Mouse (Mus musculus) heart, postnatal 36 days (tissue): ENCODE measurements around the gene Lhpp. TPM values are rescaled to one million over a fixed set of nuclear protein-coding genes. Genes with fewer than 3 reads are reported as not detected.
"Not testable (repeated sequence)": the region's sequence is repeated elsewhere in the genome, so short reads cannot be mapped to it uniquely, and the experiment has no call there.

Experiments used
- DNase-seq, 2 experiments: peaks; one replicate each; pipeline ENCODE4 v3.0.0; 2021 to 2022
- intact Hi-C: fragments of 180-260 bp; cut with DNase I; formaldehyde crosslinking; loops from one replicate; pipeline ENCODE4 v1.15.1; 2025
- total RNA-seq, 2 experiments: library from RNA; stranded (reverse); gene quantifications; 2 replicates each; pipeline ENCODE4 v1.2.3; 2021

The Lhpp gene
- total RNA-seq, 2 experiments from 2014 or later = 14.2 to 15.0 TPM

DNA sequence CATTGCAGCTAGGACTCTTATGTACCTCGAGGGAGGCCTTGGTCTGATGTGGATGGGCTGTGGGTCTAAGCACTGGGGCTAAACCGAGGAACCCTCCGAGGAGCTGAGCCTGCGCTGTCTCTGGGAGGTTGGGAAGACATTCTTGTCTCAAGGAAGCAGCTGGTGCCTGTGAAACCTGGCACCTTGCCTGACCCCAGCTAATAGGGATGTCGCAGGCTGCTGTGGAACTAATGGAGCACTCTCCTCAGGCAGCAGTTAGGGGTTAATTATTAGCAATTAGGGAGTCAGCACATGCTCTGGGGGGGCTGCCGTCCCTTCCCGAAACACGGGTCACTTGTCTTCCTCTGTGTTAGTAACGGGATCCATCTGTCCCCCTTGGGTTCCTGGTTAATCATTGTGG is 30.5 kb downstream of the Lhpp start:
- intact Hi-C loops = no loop called here
- no peak for DNase-seq

DNA sequence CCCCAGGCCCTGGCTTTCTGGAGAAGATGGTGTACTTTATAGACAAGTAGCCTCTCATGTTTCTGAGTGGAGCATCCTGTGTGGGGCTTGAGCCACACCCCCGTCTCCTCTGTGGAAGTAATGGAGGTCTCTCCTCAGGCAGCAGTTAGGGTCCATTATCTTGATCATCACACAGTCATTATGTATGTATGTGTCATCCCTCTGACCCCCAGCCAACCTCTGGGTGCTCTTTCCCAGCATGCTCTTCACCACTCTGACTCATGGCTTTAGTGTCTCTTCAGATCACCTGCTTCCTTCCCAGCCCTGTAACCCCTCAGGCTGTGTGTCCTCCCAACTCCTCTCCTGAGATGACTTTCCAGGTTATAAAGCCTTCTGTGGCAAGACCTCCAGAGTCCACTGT is 31.2 kb downstream of the Lhpp start:
- intact Hi-C loops = no loop called here
- DNase-seq = no peak

DNA sequence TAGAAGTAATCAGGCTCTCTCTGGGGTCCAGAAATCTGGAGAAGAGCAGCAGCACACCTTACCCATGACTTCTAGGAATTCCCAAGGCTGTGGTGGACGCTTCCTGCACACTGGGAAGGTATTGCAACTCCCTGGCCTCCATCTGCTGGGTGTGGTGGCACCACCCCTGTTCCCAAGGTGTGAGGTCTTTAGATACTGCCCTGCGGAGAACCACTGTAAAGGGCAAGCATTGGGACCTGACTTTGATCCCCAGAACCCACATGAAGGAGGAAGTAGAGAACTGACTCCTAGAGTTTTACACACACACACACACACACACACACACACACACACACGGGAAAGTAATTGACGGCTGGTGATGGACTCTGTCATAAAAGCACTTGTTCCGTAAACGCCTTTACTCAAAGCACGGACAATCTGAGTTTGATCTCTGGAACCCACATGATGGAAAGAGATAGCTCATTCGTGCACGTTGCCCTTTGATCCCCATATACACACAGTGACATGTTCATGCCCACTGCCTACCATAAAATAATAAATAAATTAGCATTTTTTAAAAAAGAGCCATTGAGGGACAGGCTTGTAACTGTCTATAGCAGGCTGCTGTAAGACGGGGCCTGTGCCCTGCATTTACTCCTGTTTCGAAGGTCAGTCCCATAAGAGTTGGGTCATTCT is 34.3 kb downstream of the Lhpp start:
- intact Hi-C loops = no loop called here
- DNase-seq = no peak

DNA sequence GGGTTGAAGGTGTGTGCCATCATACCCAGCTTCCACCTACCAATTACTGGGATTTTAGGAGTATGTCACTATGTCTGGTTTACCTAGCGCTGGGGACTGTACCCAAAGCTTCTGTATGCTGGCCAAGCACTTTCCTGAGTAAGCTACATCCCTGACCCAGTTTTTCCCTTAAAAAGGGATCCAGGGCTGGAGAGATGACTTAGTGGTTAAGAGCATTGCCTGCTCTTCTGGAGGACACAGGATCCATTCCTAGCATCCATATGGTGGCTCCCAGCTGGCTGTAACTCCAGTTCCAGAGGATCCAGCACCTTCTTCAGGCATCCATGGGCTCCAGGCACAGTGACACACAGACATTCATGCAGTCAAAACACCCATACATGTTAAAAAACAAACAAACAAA is 36.1 kb downstream of the Lhpp start:
- intact Hi-C loops = no loop called here

DNA sequence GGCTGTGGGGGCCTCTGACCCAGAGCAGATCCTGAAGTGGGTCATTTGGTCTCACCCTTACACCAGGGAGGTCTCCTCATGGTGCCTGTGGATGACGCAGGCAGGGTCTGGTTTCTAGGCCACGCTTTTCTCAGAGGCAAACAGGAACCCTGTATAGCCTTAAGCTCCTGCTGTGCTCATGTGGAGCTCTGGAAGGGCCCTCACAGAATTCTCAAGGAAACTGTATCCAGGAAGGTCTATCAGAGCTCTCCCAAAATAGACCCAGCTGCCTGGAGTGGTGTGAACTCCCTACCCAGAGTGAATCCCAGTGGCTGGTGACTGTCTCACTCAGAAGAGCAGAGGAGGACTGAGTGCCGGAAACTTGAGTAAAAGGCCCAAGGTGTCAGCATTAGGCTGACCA is 44.0 kb downstream of the Lhpp start:
- DNase-seq = no peak
- intact Hi-C loops = loop anchor here (10.0 kb wide), 2 partner anchors 470 to 980 kb away; partner anchors contain the start of genes Ctbp2, Edrf1 and Fgfr2

More for the DNA sequence above, 36.1 kb downstream of the Lhpp start:
- no peak for DNase-seq

DNA sequence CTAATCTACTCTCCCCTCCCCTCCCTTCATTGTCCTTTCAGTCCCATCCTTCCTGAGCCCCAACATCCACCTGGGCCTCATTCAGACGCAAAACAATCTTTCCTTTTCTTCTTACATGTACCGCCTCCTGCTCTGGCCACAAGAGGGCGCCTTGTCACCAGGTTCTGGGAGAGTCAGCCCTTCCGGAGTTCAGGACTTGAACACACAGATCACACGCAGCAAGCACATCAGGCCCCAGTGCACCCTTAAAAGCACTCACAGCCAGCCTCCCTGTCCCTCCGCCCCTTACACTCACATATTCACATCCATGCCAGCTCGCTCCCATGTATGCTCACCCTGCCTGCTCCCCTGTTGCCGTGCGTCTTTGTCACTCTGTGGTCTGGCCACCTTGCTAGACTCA is 45.6 kb downstream of the Lhpp start:
- peak; percentile 86 to 92 for DNase-seq
- intact Hi-C loops = loop anchor here (1.0 to 10.0 kb wide), 9 partner anchors 18 to 979 kb away; partner anchors contain the start of genes Abraxas2, Ctbp2, Edrf1 and Fgfr2

DNA sequence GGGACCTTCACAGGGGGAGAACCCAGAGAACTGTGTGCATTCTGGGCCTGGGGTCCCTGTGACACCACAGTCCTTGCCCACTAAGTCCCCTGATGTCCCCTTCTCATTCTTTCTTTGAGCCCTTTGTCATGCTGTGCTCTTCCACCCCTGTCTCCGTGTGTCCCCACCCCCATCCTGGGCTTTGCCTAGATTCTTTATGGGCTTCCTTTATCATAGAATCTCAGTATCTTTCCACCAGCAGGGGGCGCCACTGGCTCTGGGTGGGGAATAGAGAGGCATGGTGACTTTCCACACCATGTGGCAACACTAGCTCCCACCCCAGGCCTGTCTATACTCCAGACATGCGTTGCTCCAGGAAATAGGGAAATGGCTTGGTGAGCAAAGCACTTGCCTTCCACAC is 46.1 kb downstream of the Lhpp start:
- DNase-seq = peak; percentile 93 to 97

DNA sequence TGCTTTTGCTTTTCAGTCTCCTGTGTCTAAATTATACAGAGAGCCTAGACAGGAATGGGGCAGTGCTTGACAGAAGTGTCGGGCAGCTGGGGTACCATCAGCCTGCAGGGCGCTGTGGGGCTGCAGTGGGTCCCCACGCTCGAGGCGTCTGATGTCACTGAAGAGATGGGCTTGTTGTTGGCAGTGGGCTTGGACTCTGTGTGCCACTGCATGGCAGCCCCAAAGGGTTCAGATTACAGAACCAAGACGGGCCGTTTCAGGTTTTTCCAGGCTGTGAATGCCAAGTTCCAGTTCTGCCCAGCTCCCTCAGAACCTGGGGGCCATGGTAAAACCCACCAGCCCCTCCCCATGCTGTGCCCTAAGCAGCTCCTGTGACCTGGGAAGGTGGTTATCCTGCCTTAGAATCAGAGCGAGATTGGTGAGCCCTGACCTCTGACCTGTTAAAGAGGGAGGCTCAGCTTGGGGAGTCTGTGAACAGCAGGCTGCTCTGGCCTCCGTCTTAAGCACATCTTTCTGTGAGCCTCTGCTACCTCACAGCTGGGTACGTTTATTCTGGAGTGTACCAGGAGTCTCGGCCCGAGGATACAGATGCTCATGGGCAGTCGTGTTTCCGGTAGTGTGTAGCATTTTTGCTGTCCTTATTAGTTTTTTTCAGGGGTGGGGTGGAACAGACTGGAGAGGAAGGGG is 47.1 kb downstream of the Lhpp start:
- intact Hi-C loops = loop anchor here (1.0 to 10.0 kb wide), 8 partner anchors 13 to 977 kb away; partner anchors contain the start of genes Abraxas2, Ctbp2, Edrf1 and Fgfr2
- no peak for DNase-seq

More for the DNA sequence above, 46.1 kb downstream of the Lhpp start:
- intact Hi-C loops = loop anchor here (1.0 to 10.0 kb wide), 9 partner anchors 18 to 978 kb away; partner anchors contain the start of genes Abraxas2, Ctbp2, Edrf1 and Fgfr2

DNA sequence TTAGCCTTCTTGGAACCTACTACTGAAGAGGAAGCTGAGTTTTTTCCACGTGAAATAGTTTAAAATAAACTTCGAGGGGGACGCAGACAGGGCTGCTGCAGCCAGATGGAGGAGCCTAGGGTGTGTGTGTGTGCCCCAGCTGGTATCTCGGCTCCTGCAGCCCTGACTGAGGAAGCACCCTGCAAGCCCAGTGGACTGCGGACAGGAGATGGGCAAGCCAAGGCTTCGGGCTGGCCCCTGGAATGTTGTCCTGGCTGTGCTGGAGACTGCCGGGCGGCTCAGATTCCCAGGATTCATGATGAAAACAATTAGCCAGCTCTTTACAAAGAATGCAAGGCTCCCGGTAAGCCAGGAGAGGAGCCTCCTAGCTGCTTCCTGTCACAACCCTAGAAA is 47.6 kb downstream of the Lhpp start:
- peak; percentile 38 to 50 for DNase-seq
- intact Hi-C loops = loop anchor here (1.0 to 10.0 kb wide), 4 partner anchors 12 to 977 kb away; partner anchors contain the start of genes Ctbp2, Edrf1 and Fgfr2

DNA sequence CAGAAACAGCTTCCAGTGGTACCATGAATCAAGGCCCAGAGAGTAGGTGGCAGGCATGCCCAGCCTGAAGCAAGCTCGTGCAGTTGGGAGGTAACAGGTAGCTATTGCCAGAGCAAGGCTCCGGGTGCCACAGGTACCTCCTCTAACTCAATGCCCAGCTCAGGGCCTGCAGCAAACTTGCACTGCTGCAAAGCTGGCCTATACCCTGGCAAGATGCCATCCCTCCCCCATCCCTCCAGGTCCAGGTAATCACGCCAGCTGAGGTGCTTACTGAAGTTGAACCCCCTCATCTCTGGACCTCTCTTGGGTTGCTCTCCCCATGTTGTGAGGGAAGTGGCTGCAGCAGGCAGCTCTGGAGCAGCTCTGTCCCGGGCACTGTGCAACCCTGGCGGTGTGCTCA is 48.2 kb downstream of the Lhpp start:
- intact Hi-C loops = loop anchor here (1.0 to 10.0 kb wide), 4 partner anchors 12 to 976 kb away; partner anchors contain the start of genes Ctbp2, Edrf1 and Fgfr2
- no peak for DNase-seq

DNA sequence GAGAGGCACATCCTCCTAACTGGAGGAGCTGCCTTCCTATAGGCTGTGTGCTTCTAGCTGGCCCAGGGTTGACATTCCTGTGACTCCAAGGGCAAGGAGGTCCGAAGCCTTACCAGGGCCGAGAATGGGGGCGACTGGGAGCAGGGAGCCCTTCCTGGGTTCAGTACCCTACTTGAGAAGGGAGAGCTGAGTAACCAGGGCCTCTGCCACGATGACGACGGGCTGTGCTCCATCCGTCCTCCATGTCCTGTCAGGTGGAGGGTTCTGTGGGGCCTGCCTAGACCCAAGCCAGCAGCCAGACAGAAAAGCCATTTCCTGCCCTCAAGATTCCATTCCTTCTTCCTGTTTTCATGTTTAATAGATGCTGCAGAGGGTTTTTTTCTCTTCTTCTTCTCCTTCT is 49.2 kb downstream of the Lhpp start:
- DNase-seq = no peak
- intact Hi-C loops = loop anchor here (5.0 to 10.0 kb wide), 3 partner anchors 238 to 975 kb away; partner anchors contain the start of genes Ctbp2, Edrf1 and Fgfr2

DNA sequence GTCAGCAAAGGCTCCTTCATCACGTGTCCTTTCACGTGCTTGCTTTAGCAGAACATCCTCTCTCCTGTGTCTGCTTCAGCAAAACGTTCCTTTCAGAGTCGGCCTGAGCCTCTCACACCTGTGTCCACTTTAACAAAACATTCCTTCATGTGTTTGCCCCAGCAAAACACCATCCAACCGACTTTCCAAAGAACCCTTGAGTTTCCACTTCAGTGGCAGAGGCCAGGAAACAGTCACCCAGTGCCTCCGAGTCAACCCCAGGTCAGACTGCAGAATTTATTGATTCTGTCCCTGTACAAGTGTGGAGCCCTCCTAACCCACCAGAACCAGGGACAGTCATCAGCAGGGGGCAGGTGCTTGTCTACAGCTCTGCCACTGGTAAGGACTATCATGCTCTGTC is 52.4 kb downstream of the Lhpp start:
- intact Hi-C loops, DNase-seq: not testable (repeated sequence)

DNA sequence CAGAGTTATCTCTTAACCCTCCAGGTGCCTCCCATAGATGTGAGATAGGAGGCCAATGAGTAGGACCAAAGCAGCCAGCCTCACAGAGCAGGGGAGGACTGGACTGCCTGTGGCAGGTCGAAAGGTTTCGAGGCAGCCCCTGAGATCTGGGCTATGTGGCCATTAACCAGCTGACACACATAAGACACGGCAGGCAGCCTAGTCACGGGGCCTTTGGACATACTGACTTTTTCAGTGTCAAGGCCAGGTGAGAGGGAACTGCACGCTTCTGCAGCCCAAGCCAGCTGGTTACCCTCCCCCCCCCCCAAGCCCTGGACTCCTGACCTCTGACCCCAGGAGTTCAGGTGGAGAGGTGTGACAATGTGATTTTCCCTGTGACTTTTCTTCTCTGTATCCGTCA is 54.4 kb downstream of the Lhpp start:
- no peak for DNase-seq
- intact Hi-C loops = no loop called here

DNA sequence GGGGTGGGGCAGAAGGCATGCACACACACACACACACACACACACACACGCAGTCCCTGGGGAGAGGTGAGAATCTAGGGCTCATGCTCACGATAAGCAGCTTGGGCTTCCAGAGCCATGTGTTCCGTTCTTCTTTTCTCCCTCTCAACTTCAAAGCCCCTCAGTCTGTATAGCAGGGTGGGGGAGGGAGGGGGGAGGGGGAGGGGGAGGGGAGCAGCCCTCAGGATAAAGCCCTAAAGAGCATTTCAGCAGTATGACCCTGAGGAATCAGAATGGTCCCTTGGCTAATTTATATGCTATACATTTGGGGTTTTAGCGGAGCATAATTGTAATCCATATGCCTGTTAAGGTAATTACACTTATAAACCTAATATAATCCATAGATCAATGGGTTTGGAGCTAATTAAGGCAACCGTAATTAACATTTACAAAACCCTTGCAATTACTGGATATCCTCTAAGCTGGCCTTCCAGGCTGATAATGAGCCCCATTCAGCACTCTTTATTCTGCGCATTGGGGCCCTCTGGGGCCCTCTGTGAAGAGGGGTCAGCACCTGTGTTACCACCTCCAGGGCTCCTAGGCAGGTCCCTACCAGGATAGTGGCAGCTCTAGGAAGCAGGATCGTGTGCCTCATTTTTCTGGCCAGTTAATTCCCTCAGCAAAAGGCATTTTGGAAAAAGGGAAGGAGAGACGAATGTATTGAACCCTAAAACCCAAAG is 55.4 kb downstream of the Lhpp start:
- intact Hi-C loops = no loop called here
- DNase-seq = no peak

DNA sequence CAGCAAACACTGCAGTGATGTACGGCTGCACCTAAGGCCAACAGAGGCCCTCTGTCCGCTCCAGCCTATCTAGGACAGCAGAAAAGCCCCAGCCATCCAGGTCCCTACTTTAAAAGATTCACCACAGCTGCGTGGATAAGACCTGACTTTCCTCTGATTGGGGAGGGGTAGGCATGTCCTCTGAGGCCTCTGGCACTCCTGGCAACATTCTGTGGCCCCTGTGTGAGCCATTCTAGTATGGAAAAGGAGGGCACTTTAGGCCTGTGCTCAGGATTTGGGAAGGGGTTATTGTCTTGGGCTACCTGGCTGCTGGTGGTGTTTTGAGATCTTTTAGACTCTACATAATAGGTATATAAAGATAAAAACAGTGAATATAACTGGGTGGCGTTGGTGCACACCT is 56.1 kb downstream of the Lhpp start:
- intact Hi-C loops = no loop called here
- DNase-seq = no peak

DNA sequence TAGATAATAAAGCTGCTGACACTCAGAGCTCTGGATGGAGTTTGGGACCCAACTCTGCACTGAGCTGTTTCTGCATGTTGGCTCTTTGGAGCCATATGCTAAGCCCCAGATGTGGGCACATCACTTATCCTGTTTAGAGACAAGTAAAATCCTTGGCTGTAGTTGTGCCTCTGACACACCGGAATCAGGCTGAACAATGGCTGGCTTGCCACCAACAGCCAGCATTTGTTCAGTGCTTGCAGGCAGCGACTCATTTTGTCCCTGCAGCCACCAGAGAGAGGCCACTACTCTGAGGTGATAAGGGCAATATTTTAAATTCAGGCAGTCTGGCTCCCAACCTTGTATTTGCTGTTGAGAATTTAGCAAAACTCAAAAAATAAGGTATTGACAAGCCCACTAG is 58.2 kb downstream of the Lhpp start:
- intact Hi-C loops = no loop called here

DNA sequence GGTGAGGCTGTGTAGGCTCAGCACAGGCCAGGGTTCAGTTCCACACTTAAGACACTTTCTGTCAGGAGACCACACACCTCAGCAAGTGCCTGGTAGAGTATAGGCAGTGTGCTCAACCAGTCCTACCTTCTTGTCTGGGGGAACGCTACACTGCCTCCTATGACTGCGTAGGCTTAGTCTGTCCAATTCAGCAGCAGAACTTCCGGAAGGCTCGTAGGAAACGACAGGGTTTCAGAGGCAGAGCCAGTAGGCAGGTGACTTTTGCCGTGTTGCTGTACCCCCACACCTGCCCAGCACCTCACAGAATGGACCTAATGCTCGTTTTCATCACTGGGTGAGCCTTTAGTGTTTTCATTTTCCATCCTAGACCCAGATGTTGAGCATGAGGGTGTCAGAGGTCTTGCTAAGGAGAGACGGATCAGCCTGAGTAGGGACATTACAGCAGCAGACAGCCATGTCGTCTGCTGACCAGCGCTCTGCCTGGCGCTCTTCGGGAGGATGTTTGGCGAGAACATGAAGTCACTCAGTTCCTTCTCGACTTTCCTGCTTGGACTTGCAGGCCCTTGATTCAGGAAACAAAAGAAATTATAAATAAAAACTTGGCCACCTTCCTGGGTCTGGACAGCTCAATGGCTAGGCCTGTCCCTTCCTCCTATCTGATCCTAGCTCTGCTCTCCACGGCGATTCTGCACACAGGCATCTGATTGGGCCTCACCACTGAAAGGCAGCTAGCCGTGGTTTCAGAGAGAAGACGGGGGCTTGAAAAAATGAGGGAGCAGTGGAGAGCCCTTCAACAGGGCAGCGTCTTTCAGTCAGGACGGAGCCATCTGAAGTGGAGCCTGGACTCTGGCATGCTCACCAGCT is 59.8 kb downstream of the Lhpp start:
- peak in 1 of 2 experiments; percentile 49 for DNase-seq
- intact Hi-C loops = loop anchor here (1.0 kb wide), 1 partner anchor 12 kb away; no protein-coding TSS in a partner anchor

More for the DNA sequence above, 58.2 kb downstream of the Lhpp start:
- peak; percentile 55 to 71 for DNase-seq

DNA sequence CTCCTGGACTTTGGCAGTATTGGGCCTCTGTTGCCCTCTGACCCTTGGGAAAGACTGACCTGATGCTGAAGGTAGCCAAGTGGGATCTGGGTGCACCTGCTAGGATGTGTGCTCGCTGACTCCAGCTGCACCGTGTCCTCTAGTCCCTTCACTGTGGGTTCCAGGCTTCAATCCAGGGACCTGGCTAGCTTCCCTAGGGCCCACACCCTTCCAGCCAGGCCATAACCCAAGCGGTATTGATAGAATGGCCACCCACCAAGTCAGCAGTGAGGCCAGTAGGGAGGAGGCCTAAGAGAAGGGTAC is 60.4 kb downstream of the Lhpp start:
- intact Hi-C loops = loop anchor here (1.0 kb wide), 1 partner anchor 13 kb away; no protein-coding TSS in a partner anchor
- peak; percentile 80 to 82 for DNase-seq

DNA sequence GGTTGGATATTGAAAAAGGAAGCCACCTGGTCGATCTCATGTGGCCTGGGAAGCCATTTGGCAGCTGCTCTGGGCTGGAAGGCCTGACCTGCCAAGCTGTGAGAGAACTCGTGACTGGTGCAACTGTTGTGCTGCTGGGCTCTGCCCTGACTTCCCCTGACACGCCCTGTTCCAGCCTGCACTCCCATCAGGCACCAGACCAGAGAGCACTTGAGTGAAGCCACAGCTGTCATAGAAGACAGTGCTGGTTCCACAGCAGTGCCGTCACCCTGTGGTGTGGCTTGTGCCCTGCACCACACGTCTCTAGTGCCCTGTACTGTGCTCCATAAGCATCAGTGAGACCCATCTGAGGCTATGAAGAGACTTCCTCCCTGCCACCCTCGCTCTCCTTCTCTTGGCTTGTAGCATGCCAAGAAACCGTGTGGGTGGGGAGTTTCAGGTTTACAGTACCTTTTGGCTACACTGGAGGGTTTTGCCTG is 62.1 kb downstream of the Lhpp start:
- intact Hi-C loops = loop anchor here (1.0 kb wide), 1 partner anchor 139 kb away; no protein-coding TSS in a partner anchor
- DNase-seq = peak; percentile 70 to 75
